Mouse (Mus musculus) embryonic facial prominence, embryonic 13.5 days (tissue): Measurements from ENCODE around the gene Irx5. TPM values are rescaled to one million over a fixed set of nuclear protein-coding genes. Genes with fewer than 3 reads are reported as not detected.

Experiments used
- ATAC-seq: fragments of 200-750 bp; cut with Nextera tagmentation; 2 replicates; pipeline ENCODE4 v1.8.0; 2017; ENCODE audit warnings: low read depth; ENCODE audit not compliant: insufficient number of reproducible peaks, insufficient read depth, low FRiP score, low TSS enrichment
- H3K27ac ChIP-seq: fragments of 300-500 bp; sonication (generic); 2 replicates; pipeline ENCODE4 v1.5.1; 2015; ENCODE audit warnings: moderate library complexity, mild to moderate bottlenecking, inconsistent platforms
- H3K27me3 ChIP-seq: fragments of 300-500 bp; sonication (generic); 2 replicates; pipeline ENCODE4 v1.6.1; 2015; ENCODE audit warnings: mild to moderate bottlenecking, inconsistent platforms
- H3K36me3 ChIP-seq: fragments of 300-500 bp; sonication (generic); 2 replicates; pipeline ENCODE4 v1.6.1; 2015; ENCODE audit warnings: mild to moderate bottlenecking, inconsistent platforms
- H3K4me1 ChIP-seq: fragments of 300-500 bp; sonication (generic); 2 replicates; pipeline ENCODE4 v1.6.1; 2015; ENCODE audit warnings: inconsistent platforms
- H3K4me2 ChIP-seq: fragments of 300-500 bp; sonication (generic); 2 replicates; pipeline ENCODE4 v1.6.1; 2015; ENCODE audit warnings: moderate library complexity, mild to moderate bottlenecking, inconsistent platforms
- H3K4me3 ChIP-seq: fragments of 300-500 bp; sonication (generic); 2 replicates; pipeline ENCODE4 v1.5.1; 2015; ENCODE audit warnings: mild to moderate bottlenecking, inconsistent platforms
- H3K9ac ChIP-seq: fragments of 300-500 bp; sonication (generic); 2 replicates; pipeline ENCODE4 v1.6.1; 2015; ENCODE audit warnings: mild to moderate bottlenecking, inconsistent platforms
- H3K9me3 ChIP-seq: fragments of 300-500 bp; sonication (generic); 2 replicates; pipeline ENCODE4 v1.6.1; 2016; ENCODE audit warnings: inconsistent platforms
- WGBS: fragments of 180-500 bp; shearing (Covaris S2); methylation state at CpG from one replicate; pipeline ENCODE4 v1.1.7; 2015; ENCODE audit warnings: mixed read lengths; 5-methylcytosine and 5-hydroxymethylcytosine counted together
- polyA plus RNA-seq: library from polyadenylated mRNA; unstranded; fragments of >200 nt; fragmentation: Nextera tagmentation; extraction: Ambion mirVana; gene quantifications from 2 replicates; pipeline ENCODE4 v1.2.1, GENCODE M21; 2015

Gene Irx5
- polyA plus RNA-seq, 1 experiment from 2014 or later = 27.2 TPM

DNA sequence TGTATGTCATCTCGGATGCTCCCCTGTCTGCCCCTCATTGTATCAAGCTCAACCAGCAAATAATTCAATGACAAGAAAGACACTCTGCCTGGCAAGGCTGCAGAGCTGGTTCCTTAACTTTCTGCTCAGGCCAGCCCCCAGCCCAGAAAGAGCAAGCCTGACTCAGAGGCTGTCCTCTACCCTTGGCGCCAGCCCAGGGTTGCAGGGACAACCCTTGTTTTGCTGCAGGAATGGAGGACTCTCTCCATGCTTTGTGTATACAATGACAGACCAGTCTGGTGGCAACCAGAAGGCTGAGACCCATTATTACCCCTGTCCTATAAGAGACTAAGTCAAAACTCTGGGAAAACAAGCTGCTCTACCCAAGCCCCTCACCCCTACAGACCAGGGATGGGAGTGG is 46.8 kb downstream of the Irx5 start:
- Histone ChIP-seq H3K9ac (no peak overlapping the region), H3K4me1 (peaks cover 5% of the 10 kb centered on the region), H3K9me3 (no peaks in the 10 kb centered on the region), H3K4me3 (no peak overlapping the region), H3K4me2 (no peak overlapping the region), H3K36me3 (no peaks in the 10 kb centered on the region), H3K27ac (no peak overlapping the region), H3K27me3 (peaks cover 2% of the 10 kb centered on the region; the same call in 1 of the 2 replicates)
- ATAC-seq = no peak
- 76% methylated on average over 2 of the region's 2 CpGs for WGBS

DNA sequence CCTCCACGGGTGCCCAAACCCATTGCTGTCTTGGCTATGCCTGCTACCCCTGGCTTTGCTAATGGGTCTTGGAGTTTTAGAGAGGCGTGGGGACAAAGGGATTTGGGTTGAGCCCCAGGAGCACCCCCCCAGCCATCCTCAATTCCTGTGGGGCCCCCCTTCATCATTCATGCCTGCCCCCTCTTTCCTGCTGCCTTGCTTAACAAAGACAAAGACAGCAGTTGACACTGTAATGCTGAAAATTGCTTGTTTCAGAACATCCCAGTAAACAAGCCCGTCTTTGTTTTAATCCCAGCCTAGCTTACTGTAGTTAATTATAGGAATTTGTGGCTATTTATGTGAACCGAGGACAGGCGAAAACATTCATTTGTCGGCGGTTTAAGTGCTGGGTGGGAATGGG is 50.7 kb downstream of the Irx5 start:
- peaks cover 3% of the 10 kb centered on the region; the same call in 1 of the 2 replicates for H3K27me3 ChIP-seq
- peaks cover 5% of the 10 kb centered on the region for H3K4me1 ChIP-seq
- H3K4me2 ChIP-seq = no peak overlapping the region
- no peak overlapping the region for H3K4me3 ChIP-seq
- H3K9me3 ChIP-seq = no peaks in the 10 kb centered on the region
- WGBS = 30% methylated on average over 7 of the region's 7 CpGs
- H3K9ac ChIP-seq = no peak overlapping the region
- H3K27ac ChIP-seq = no peak overlapping the region
- no peak for ATAC-seq
- no peaks in the 10 kb centered on the region for H3K36me3 ChIP-seq

DNA sequence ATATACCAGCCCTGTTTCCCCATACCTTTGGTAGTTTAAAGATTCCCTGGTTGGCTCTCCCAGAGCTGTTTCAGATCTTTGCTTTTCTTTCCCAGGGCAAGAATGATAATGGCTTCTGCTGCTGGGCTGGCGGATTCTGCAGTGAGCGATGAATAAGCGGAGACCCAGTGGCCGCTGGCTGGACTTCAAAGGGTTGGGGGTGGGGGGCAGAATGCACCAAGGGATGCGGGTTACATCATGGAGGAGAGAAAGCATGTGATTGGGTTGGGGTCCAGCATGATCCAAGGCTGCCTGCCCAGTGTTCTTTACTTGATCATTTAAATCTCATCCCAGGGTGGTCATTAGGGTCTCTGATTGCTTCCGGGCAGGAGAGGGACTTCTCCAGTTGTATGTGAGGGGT is 56.2 kb downstream of the Irx5 start:
- Histone ChIP-seq H3K4me2 (no peak overlapping the region), H3K4me1 (no peaks in the 10 kb centered on the region), H3K27me3 (peaks cover 8% of the 10 kb centered on the region; the same call in 1 of the 2 replicates), H3K36me3 (no peaks in the 10 kb centered on the region), H3K9me3 (no peaks in the 10 kb centered on the region), H3K27ac (no peak overlapping the region), H3K9ac (no peak overlapping the region), H3K4me3 (no peak overlapping the region)
- ATAC-seq = no peak
- WGBS = 64% methylated on average over 6 of the region's 6 CpGs

DNA sequence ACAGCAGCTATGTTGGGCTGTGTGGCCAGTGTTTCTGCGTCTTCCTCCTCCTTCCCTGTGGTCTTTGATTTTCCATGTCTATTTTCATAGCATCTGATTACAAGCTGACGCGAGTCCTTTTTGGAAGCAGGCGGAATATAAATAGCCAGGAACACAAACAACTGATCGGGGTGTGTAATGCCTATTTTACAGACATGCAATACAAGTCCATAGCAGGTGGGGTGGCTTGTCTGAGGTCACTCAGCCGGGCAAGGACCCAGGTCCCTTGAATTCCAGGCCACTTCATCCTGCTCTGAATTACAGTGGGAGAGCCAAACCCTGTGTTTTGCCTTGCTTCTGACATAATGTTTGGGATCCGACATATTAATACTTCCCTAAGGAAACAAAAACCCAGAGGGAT is 63.2 kb downstream of the Irx5 start:
- H3K4me3 ChIP-seq = no peak overlapping the region
- 67% methylated on average over 7 of the region's 7 CpGs for WGBS
- no peaks in the 10 kb centered on the region for H3K4me1 ChIP-seq
- 0 out of 2 replicates have a peak, but pooled peaks cover 4% of the 10 kb centered on the region for H3K27me3 ChIP-seq
- no peaks in the 10 kb centered on the region for H3K9me3 ChIP-seq
- H3K36me3 ChIP-seq = no peaks in the 10 kb centered on the region
- ATAC-seq = no peak
- H3K27ac ChIP-seq = no peak overlapping the region
- H3K4me2 ChIP-seq = no peak overlapping the region
- H3K9ac ChIP-seq = no peak overlapping the region
